Mouse (Mus musculus): Measurements from ENCODE around the gene 4930579F01Rik. TPM values are rescaled to one million over a fixed set of nuclear protein-coding genes. Genes with fewer than 3 reads are reported as not detected.

4930579F01Rik gene
- total and polyA plus RNA-seq, 2 experiments from 2014 or later = 0.09 TPM; not detected in 1

- no peaks in the 10 kb centered on the region for H3K27me3 ChIP-seq (ENCODE audit: insufficient read depth, low read length)
- ATAC-seq (no peak), DNase-seq (ENCODE audit: low spot score) (no peak)
- no peak for TF ChIP-seq CTCF (IDR thresholded peaks at IDR 0.05; ENCODE audit: low read depth)
- 97% methylated on average over 2 of the region's 2 CpGs for WGBS
- no peak overlapping the region for H3K9ac ChIP-seq (replicated peaks; ENCODE audit: low read length)
- H3K4me3 ChIP-seq (ENCODE audit: low read length) = no peak overlapping the region
- H3K9me3 ChIP-seq (ENCODE audit: low read length) = no peaks in the 10 kb centered on the region
- no peak overlapping the region for H3K27ac ChIP-seq
- no peaks in the 10 kb centered on the region for H3K4me1 ChIP-seq (ENCODE audit: insufficient read depth, low read length)
- H3K36me3 ChIP-seq (ENCODE audit: insufficient read depth, low read length) = no peaks in the 10 kb centered on the region
- no peak overlapping the region for H3K4me2 ChIP-seq (ENCODE audit: low read depth, low read length)
These were observed 72.2 kb downstream of the 4930579F01Rik start for GRCm38 (mm10) chr3:138121461-138121860.

DNA sequence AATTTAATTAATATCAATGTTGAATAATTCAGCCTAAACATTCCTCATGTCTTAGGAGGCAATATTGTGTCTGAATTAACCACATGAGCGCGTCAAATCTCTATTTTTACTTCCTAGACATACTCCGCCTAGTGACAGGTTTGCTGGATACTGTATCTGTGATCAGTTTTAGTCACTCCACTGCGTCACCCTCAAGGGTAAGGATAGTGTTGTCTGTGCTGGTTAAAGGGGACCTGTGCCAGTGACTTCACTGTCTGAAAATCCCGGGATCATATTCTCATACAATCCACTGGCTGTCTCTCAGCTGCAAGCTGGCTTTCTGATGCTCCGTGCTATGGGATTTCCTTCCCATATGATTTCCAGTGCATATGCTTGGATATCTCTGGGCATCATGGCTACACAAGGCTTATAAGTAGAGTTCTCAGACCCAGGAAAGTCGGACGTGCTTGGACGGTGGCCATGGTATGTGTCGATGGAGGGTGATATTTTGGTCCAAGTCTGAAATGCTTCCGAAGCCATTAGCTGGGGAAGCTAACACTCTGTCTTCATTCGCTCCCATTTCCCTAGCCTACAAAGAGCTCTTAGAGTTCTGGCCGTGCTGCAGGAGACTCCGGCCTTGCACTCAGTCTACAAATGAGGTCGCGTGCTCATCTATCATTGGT, 74.0 kb downstream of the 4930579F01Rik start:
- DNase-seq (ENCODE audit: low spot score) (no peak), ATAC-seq (no peak)
- no peak overlapping the region for H3K4me2 ChIP-seq (ENCODE audit: low read depth, low read length)
- no peaks in the 10 kb centered on the region for H3K9me3 ChIP-seq (ENCODE audit: low read length)
- H3K27me3 ChIP-seq (ENCODE audit: insufficient read depth, low read length) = no peaks in the 10 kb centered on the region
- WGBS = 92% methylated on average over 16 of the region's 16 CpGs
- H3K27ac ChIP-seq = no peak overlapping the region
- no peak for TF ChIP-seq CTCF (IDR thresholded peaks at IDR 0.05; ENCODE audit: low read depth)
- H3K4me3 ChIP-seq (ENCODE audit: low read length) = no peak overlapping the region
- H3K36me3 ChIP-seq (ENCODE audit: insufficient read depth, low read length) = no peaks in the 10 kb centered on the region
- H3K9ac ChIP-seq (replicated peaks; ENCODE audit: low read length) = no peak overlapping the region
- no peaks in the 10 kb centered on the region for H3K4me1 ChIP-seq (ENCODE audit: insufficient read depth, low read length)

DNA sequence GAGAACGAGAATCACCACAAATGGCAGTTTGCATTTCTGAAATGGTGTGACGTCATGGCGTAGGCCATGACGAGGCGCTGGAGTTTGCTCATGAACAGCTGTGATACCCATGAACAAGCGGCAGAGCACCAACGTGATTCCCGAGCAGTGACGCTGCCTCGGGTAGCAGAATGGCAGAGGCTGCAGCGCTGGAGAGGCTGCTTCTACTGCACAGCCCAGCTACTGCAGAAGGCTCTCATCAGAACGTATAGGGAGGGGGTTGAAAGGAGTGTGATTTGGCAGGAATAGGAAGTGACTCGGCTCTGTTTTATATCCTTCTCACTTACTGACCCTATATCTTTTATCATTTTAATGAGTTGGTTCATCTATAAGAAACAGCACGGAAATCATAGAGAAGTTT, 74.8 kb downstream of the 4930579F01Rik start:
- DNase-seq (ENCODE audit: low spot score) (no peak), ATAC-seq (no peak)
- Histone ChIP-seq H3K4me2 (ENCODE audit: low read depth, low read length) (no peak overlapping the region), H3K4me1 (ENCODE audit: insufficient read depth, low read length) (no peaks in the 10 kb centered on the region), H3K36me3 (ENCODE audit: insufficient read depth, low read length) (no peaks in the 10 kb centered on the region), H3K27me3 (ENCODE audit: insufficient read depth, low read length) (no peaks in the 10 kb centered on the region), H3K27ac (no peak overlapping the region), H3K4me3 (ENCODE audit: low read length) (no peak overlapping the region), H3K9me3 (ENCODE audit: low read length) (no peaks in the 10 kb centered on the region), H3K9ac (replicated peaks; ENCODE audit: low read length) (no peak overlapping the region)
- 69% methylated on average over 14 of the region's 14 CpGs for WGBS
- no peak for TF ChIP-seq CTCF (IDR thresholded peaks at IDR 0.05; ENCODE audit: low read depth)

- no peak for TF ChIP-seq CTCF (IDR thresholded peaks at IDR 0.05; ENCODE audit: low read depth)
- WGBS = 82% methylated on average over 6 of the region's 6 CpGs
- H3K4me2 ChIP-seq (ENCODE audit: low read depth, low read length) = no peak overlapping the region
- H3K9me3 ChIP-seq (ENCODE audit: low read length) = no peaks in the 10 kb centered on the region
- no peak overlapping the region for H3K4me3 ChIP-seq (ENCODE audit: low read length)
- DNase-seq (ENCODE audit: low spot score) (no peak), ATAC-seq (no peak)
- H3K27ac ChIP-seq = no peak overlapping the region
- H3K4me1 ChIP-seq (ENCODE audit: insufficient read depth, low read length) = no peaks in the 10 kb centered on the region
- H3K36me3 ChIP-seq (ENCODE audit: insufficient read depth, low read length) = no peaks in the 10 kb centered on the region
- H3K9ac ChIP-seq (replicated peaks; ENCODE audit: low read length) = no peak overlapping the region
- H3K27me3 ChIP-seq (ENCODE audit: insufficient read depth, low read length) = no peaks in the 10 kb centered on the region
These were observed 75.2 kb downstream of the 4930579F01Rik start for GRCm38 (mm10) chr3:138118392-138118791.

DNA sequence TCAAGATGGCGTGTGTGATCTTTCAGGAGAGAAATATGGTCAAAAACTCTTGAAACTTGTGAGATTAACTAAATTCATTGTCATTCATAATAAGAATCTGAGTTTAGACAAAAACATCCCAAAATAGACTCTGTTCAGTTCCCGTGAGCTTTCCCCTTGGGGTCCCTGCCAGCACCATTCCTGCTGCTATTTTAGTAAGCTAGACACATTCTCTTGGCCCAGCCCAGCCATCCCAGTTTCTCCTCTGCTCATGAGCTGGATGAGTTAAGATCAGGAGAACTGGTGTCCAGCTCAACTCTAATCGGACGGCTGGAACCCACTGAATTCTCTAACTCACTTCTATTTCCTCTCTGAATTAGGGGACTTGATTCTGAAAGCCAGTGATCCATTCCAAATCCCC, 76.8 kb downstream of the 4930579F01Rik start:
- no peaks in the 10 kb centered on the region for H3K36me3 ChIP-seq (ENCODE audit: insufficient read depth, low read length)
- H3K9me3 ChIP-seq (ENCODE audit: low read length) = no peaks in the 10 kb centered on the region
- no peak overlapping the region for H3K4me3 ChIP-seq (ENCODE audit: low read length)
- H3K4me1 ChIP-seq (ENCODE audit: insufficient read depth, low read length) = no peaks in the 10 kb centered on the region
- no peak for DNase-seq (ENCODE audit: low spot score)
- no peak for TF ChIP-seq CTCF (IDR thresholded peaks at IDR 0.05; ENCODE audit: low read depth)
- no peaks in the 10 kb centered on the region for H3K27me3 ChIP-seq (ENCODE audit: insufficient read depth, low read length)
- no peak overlapping the region for H3K4me2 ChIP-seq (ENCODE audit: low read depth, low read length)
- H3K27ac ChIP-seq = no peak overlapping the region
- no peak for ATAC-seq
- 92% methylated on average over 4 of the region's 4 CpGs for WGBS
- no peak overlapping the region for H3K9ac ChIP-seq (replicated peaks; ENCODE audit: low read length)

DNA sequence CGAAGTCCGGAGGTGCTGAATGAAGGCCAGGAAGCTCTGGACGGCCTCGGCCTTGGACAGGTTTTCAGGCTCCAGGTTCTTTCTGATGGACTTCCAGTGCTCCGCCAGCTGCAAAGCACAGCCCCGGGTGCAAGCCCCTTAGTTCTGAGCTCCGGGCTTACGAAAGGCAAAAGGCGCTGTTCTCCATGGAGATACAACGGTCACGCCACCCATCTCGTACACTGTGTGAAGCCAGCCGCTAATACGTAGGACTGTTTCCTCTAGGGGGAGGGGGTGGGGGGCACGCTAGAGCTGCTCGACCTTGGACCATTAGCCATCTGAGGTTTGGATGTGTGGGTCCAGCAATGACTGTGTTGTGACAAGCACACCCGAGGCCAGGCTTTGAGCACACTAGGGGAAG, 79.5 kb downstream of the 4930579F01Rik start:
- Histone ChIP-seq H3K4me3 (ENCODE audit: low read length) (no peak overlapping the region), H3K27me3 (ENCODE audit: insufficient read depth, low read length) (no peaks in the 10 kb centered on the region), H3K9me3 (ENCODE audit: low read length) (no peaks in the 10 kb centered on the region), H3K36me3 (ENCODE audit: insufficient read depth, low read length) (no peaks in the 10 kb centered on the region), H3K27ac (no peak overlapping the region), H3K9ac (replicated peaks; ENCODE audit: low read length) (no peak overlapping the region), H3K4me2 (ENCODE audit: low read depth, low read length) (no peak overlapping the region), H3K4me1 (ENCODE audit: insufficient read depth, low read length) (no peaks in the 10 kb centered on the region)
- ATAC-seq (no peak), DNase-seq (ENCODE audit: low spot score) (no peak)
- 82% methylated on average over 17 of the region's 17 CpGs for WGBS
- no peak for TF ChIP-seq CTCF (IDR thresholded peaks at IDR 0.05; ENCODE audit: low read depth)

Other genes with a start within 250 kb of the 4930579F01Rik start
- 1.3 and 2.6 TPM in 2 replicates for gene Dapp1, start 212.3 kb downstream of the 4930579F01Rik start, total RNA-seq (2014; rRNA removed)
- 1.9 and 2.3 TPM in 2 replicates for gene Dapp1, start 212.3 kb downstream of the 4930579F01Rik start, polyA plus RNA-seq (2015; fragmentation: Nextera tagmentation; extraction: Ambion mirVana)
- gene 1110002E22Rik, start 128.8 kb downstream of the 4930579F01Rik start, total RNA-seq (2014; rRNA removed) = 0.10 and 0.22 TPM in 2 replicates
- 0.05 and 0.09 TPM in 2 replicates for gene 1110002E22Rik, start 128.8 kb downstream of the 4930579F01Rik start, polyA plus RNA-seq (2015; fragmentation: Nextera tagmentation; extraction: Ambion mirVana)
- not detected in 2 replicates for gene Gm5105, start 126.4 kb downstream of the 4930579F01Rik start, total RNA-seq (2014; rRNA removed)
- 0.11 and 0.18 TPM in 2 replicates for gene Gm5105, start 126.4 kb downstream of the 4930579F01Rik start, polyA plus RNA-seq (2015; fragmentation: Nextera tagmentation; extraction: Ambion mirVana)
- 2.8 and 3.1 TPM in 2 replicates for gene Trmt10a, start 50.4 kb downstream of the 4930579F01Rik start, total RNA-seq (2014; rRNA removed)
- 8.7 and 9.3 TPM in 2 replicates for gene Trmt10a, start 50.4 kb downstream of the 4930579F01Rik start, polyA plus RNA-seq (2015; fragmentation: Nextera tagmentation; extraction: Ambion mirVana)
- 3.3 and 4.5 TPM in 2 replicates for gene Mttp, start 48.9 kb downstream of the 4930579F01Rik start, total RNA-seq (2014; rRNA removed)
- 6.3 and 6.6 TPM in 2 replicates for gene Mttp, start 48.9 kb downstream of the 4930579F01Rik start, polyA plus RNA-seq (2015; fragmentation: Nextera tagmentation; extraction: Ambion mirVana)
- 0.22 and 0.37 TPM in 2 replicates for gene Adh7, start 23.9 kb upstream of the 4930579F01Rik start, total RNA-seq (2014; rRNA removed)
- gene Adh7, start 23.9 kb upstream of the 4930579F01Rik start, polyA plus RNA-seq (2015; fragmentation: Nextera tagmentation; extraction: Ambion mirVana) = 0.70 and 1.2 TPM in 2 replicates
- 0.97 and 1.3 TPM in 2 replicates for gene Adh1, start 67.2 kb upstream of the 4930579F01Rik start, total RNA-seq (2014; rRNA removed)
- 3.8 and 4.5 TPM in 2 replicates for gene Adh1, start 67.2 kb upstream of the 4930579F01Rik start, polyA plus RNA-seq (2015; fragmentation: Nextera tagmentation; extraction: Ambion mirVana)
- not detected in 2 replicates for gene Adh6a, start 119.5 kb upstream of the 4930579F01Rik start, total RNA-seq (2014; rRNA removed)
- gene Adh6a, start 119.5 kb upstream of the 4930579F01Rik start, polyA plus RNA-seq (2015; fragmentation: Nextera tagmentation; extraction: Ambion mirVana) = not detected in 2 replicates
- 0.16 TPM in 1 of 2 replicates, not detected in the other for gene Adh6b, start 147.9 kb upstream of the 4930579F01Rik start, total RNA-seq (2014; rRNA removed)
- 0.19 and 0.20 TPM in 2 replicates for gene Adh6b, start 147.9 kb upstream of the 4930579F01Rik start, polyA plus RNA-seq (2015; fragmentation: Nextera tagmentation; extraction: Ambion mirVana)
- gene Adh4, start 221.6 kb upstream of the 4930579F01Rik start, total RNA-seq (2014; rRNA removed) = not detected in 2 replicates
- gene Adh4, start 221.6 kb upstream of the 4930579F01Rik start, polyA plus RNA-seq (2015; fragmentation: Nextera tagmentation; extraction: Ambion mirVana) = not detected in 2 replicates
- gene Adh5, start 249.3 kb upstream of the 4930579F01Rik start, total RNA-seq (2014; rRNA removed) = 78.8 and 88.6 TPM in 2 replicates
- gene Adh5, start 249.3 kb upstream of the 4930579F01Rik start, polyA plus RNA-seq (2015; fragmentation: Nextera tagmentation; extraction: Ambion mirVana) = 184 and 195 TPM in 2 replicates

All from hindbrain, postnatal 0 days (tissue).